Mouse (Mus musculus): ENCODE results near the gene Nfix.

- TF ChIP-seq CTCF (conservative IDR thresholded peaks at IDR 0.05; ENCODE audit: low read length) = no peak
- TF ChIP-seq NANOG (IDR thresholded peaks at IDR 0.05; ENCODE audit: borderline replicate concordance, low read length) = no peak
- TF ChIP-seq POU5F1 (IDR thresholded peaks at IDR 0.05; ENCODE audit: borderline replicate concordance, low read length) = no peak
Measured at GRCm38 (mm10) chr8:84780949-84781680, 19.0 kb downstream of the Nfix start.
